Mouse (Mus musculus) myocyte (in vitro differentiated cells): ENCODE results near the gene D1Pas1.

Experiments
- CEBPB ChIP-seq: IDR thresholded peaks from 2 replicates; pipeline ENCODE4 v1.6.1; 2011; ENCODE audit warnings: mild to moderate bottlenecking, moderate library complexity; ENCODE audit not compliant: poor library complexity, insufficient read depth, severe bottlenecking
- MAX ChIP-seq: IDR thresholded peaks from one replicate; pipeline ENCODE4 v1.6.1; 2011; ENCODE audit warnings: low read depth, mild to moderate bottlenecking, control low read depth
- MYOD1 ChIP-seq, 3 experiments: IDR thresholded peaks; one replicate each; pipeline ENCODE4 v1.6.1; 2011; ENCODE audit warnings: control low read depth in 2 of 3, low read depth in 2 of 3, mild to moderate bottlenecking in 2 of 3, moderate library complexity in 1 of 3; ENCODE audit not compliant: insufficient read length in 2 of 3, control insufficient read depth in 1 of 3
- POLR2A ChIP-seq: IDR thresholded peaks from one replicate; pipeline ENCODE4 v1.6.1; 2011; ENCODE audit warnings: low read depth, mild to moderate bottlenecking, control low read depth, moderate library complexity; ENCODE audit not compliant: insufficient read length
- POLR2AphosphoS2 ChIP-seq: IDR thresholded peaks from one replicate; pipeline ENCODE4 v1.6.1; 2011; ENCODE audit warnings: low read depth, control low read depth; ENCODE audit not compliant: insufficient read length
- TCF12 ChIP-seq: IDR thresholded peaks from one replicate; pipeline ENCODE4 v1.6.1; 2011; ENCODE audit warnings: mild to moderate bottlenecking, control low read depth; ENCODE audit not compliant: poor library complexity, insufficient read depth, severe bottlenecking
- USF1 ChIP-seq: IDR thresholded peaks from one replicate; pipeline ENCODE4 v1.6.1; 2011; ENCODE audit warnings: low read depth, mild to moderate bottlenecking, control low read depth, moderate library complexity

GRCm38 (mm10) chr1:186925411-186925810 lies 41.8 kb upstream of the D1Pas1 start:
- TF ChIP-seq POLR2A: no peak
- TF ChIP-seq MYOD1 (IDR thresholded peaks at IDR 0.05; ENCODE audit: control insufficient read depth in 1 of 3, insufficient read length in 2 of 3, low read depth in 2 of 3): no peak
- TF ChIP-seq USF1: no peak
- TF ChIP-seq CEBPB: no peak
- no peak for TF ChIP-seq MAX
- no peak for TF ChIP-seq TCF12
- TF ChIP-seq POLR2AphosphoS2: no peak
